Mouse (Mus musculus) MEL (cell line): ENCODE data around the gene Fam129a. TPM values are rescaled to one million over a fixed set of nuclear protein-coding genes. Genes with fewer than 3 reads are reported as not detected.

ENCODE experiments used
- DNase-seq: peaks from one replicate; pipeline ENCODE4 v3.0.0; 2011; ENCODE audit warnings: low read depth, low spot score
- H3K27ac ChIP-seq: 2 replicates; pipeline ENCODE4 v1.5.1; 2012; ENCODE audit warnings: low read depth, mild to moderate bottlenecking, control low read depth, low read length, moderate library complexity; ENCODE audit not compliant: control insufficient read depth
- H3K27me3 ChIP-seq, 2 experiments: fragments of 150-350 bp in 1 of 2; sonication (generic) in 1 of 2; 2 replicates each; pipeline ENCODE4 v1.6.1; 2012; ENCODE audit warnings: low read length in 2 of 2, mild to moderate bottlenecking in 2 of 2, improper control_type of control experiment in 1 of 2, moderate library complexity in 1 of 2; ENCODE audit not compliant: insufficient read depth in 2 of 2, control insufficient read depth in 1 of 2
- H3K36me3 ChIP-seq, 2 experiments: 2 replicates each; pipeline ENCODE4 v1.6.1; 2012 to 2014; ENCODE audit warnings: low read length in 2 of 2, improper control_type of control experiment in 1 of 2, inconsistent platforms in 1 of 2, mild to moderate bottlenecking in 1 of 2; ENCODE audit not compliant: insufficient read depth in 2 of 2, control insufficient read depth in 1 of 2
- H3K4me1 ChIP-seq, 2 experiments: fragments of 150-350 bp in 1 of 2; sonication (generic) in 1 of 2; 2 replicates each; pipeline ENCODE4 v1.6.1; 2012; ENCODE audit warnings: low read length in 2 of 2, improper control_type of control experiment in 1 of 2, mild to moderate bottlenecking in 1 of 2; ENCODE audit not compliant: insufficient read depth in 2 of 2, control insufficient read depth in 1 of 2
- H3K4me3 ChIP-seq, 2 experiments: fragments of 150-350 bp in 1 of 2; sonication (generic) in 1 of 2; 2 replicates each; pipeline ENCODE4 v1.5.1; 2012; ENCODE audit warnings: low read depth in 2 of 2, low read length in 2 of 2, mild to moderate bottlenecking in 2 of 2, moderate library complexity in 2 of 2, control low read depth in 1 of 2, improper control_type of control experiment in 1 of 2; ENCODE audit not compliant: control insufficient read depth in 1 of 2, insufficient read depth in 1 of 2
- H3K79me2 ChIP-seq: 2 replicates; pipeline ENCODE4 v1.6.1; 2012; ENCODE audit warnings: mild to moderate bottlenecking, low read length, moderate library complexity; ENCODE audit not compliant: control insufficient read depth, poor library complexity, insufficient read depth
- H3K9ac ChIP-seq: 2 replicates; pipeline ENCODE4 v1.6.1; 2012; ENCODE audit warnings: low read depth, mild to moderate bottlenecking, control low read depth, low read length, moderate library complexity; ENCODE audit not compliant: control insufficient read depth, poor library complexity, severe bottlenecking
- H3K9me3 ChIP-seq: fragments of 150-350 bp; sonication (generic); replicated peaks from 2 replicates; pipeline ENCODE4 v1.6.1; 2012; ENCODE audit warnings: mild to moderate bottlenecking, low read length, improper control_type of control experiment, moderate library complexity; ENCODE audit not compliant: insufficient read depth
- CHD1 ChIP-seq: IDR thresholded peaks from 2 replicates; pipeline ENCODE4 v1.6.1; 2012; ENCODE audit warnings: low read depth, mild to moderate bottlenecking, inconsistent platforms, low read length, improper control_type of control experiment
- CHD2 ChIP-seq: IDR thresholded peaks from 2 replicates; pipeline ENCODE4 v1.6.1; 2011; ENCODE audit warnings: low read length, improper control_type of control experiment
- E2F4 ChIP-seq: IDR thresholded peaks from 2 replicates; pipeline ENCODE4 v1.6.1; 2011; ENCODE audit warnings: low read depth, low read length, improper control_type of control experiment, borderline replicate concordance
- ELF1 ChIP-seq: IDR thresholded peaks from 2 replicates; pipeline ENCODE4 v1.6.1; 2014; ENCODE audit warnings: low read depth, mild to moderate bottlenecking, inconsistent platforms, low read length, improper control_type of control experiment, moderate library complexity
- EP300 ChIP-seq, 2 experiments: IDR thresholded peaks; 2 replicates each; pipeline ENCODE4 v1.6.1; 2011; ENCODE audit warnings: improper control_type of control experiment in 2 of 2, low read length in 2 of 2, low read depth in 1 of 2, mild to moderate bottlenecking in 1 of 2
- GATA1 ChIP-seq: IDR thresholded peaks from 2 replicates; pipeline ENCODE4 v1.6.1; 2011; ENCODE audit warnings: low read depth, low read length, improper control_type of control experiment
- HCFC1 ChIP-seq: IDR thresholded peaks from 2 replicates; pipeline ENCODE4 v1.6.1; 2012; ENCODE audit warnings: low read depth, mild to moderate bottlenecking, inconsistent platforms, low read length, improper control_type of control experiment, moderate library complexity
- KAT2A ChIP-seq: conservative IDR thresholded peaks from 2 replicates; pipeline ENCODE4 v1.6.1; 2012; ENCODE audit warnings: low read depth, low read length, improper control_type of control experiment, inconsistent platforms
- MAFK ChIP-seq: IDR thresholded peaks from 2 replicates; pipeline ENCODE4 v1.6.1; 2011; ENCODE audit warnings: low read depth, mild to moderate bottlenecking, low read length, improper control_type of control experiment, borderline replicate concordance
- MAX ChIP-seq: IDR thresholded peaks from 2 replicates; pipeline ENCODE4 v1.6.1; 2011; ENCODE audit warnings: low read length, improper control_type of control experiment
- MAZ ChIP-seq: IDR thresholded peaks from 2 replicates; pipeline ENCODE4 v1.6.1; 2012; ENCODE audit warnings: low read depth, mild to moderate bottlenecking, inconsistent platforms, low read length, improper control_type of control experiment
- MXI1 ChIP-seq: IDR thresholded peaks from 2 replicates; pipeline ENCODE4 v1.6.1; 2011; ENCODE audit warnings: mild to moderate bottlenecking, low read depth, low read length, improper control_type of control experiment
- MYB ChIP-seq: IDR thresholded peaks from 2 replicates; pipeline ENCODE4 v1.6.1; 2011; ENCODE audit warnings: mild to moderate bottlenecking, low read depth, low read length, improper control_type of control experiment
- MYC ChIP-seq: IDR thresholded peaks from 2 replicates; pipeline ENCODE4 v1.6.1; 2011; ENCODE audit warnings: low read depth, mild to moderate bottlenecking, low read length, improper control_type of control experiment, moderate library complexity
- NRF1 ChIP-seq: IDR thresholded peaks from 2 replicates; pipeline ENCODE4 v1.6.1; 2014; ENCODE audit warnings: low read depth, mild to moderate bottlenecking, inconsistent platforms, low read length, improper control_type of control experiment, moderate library complexity; ENCODE audit not compliant: poor library complexity, insufficient read depth, severe bottlenecking
- POLR2AphosphoS2 ChIP-seq: IDR thresholded peaks from 2 replicates; pipeline ENCODE4 v1.6.1; 2011; ENCODE audit warnings: low read length, improper control_type of control experiment
- RAD21 ChIP-seq: IDR thresholded peaks from 2 replicates; pipeline ENCODE4 v1.6.1; 2011; ENCODE audit warnings: mild to moderate bottlenecking, low read depth, low read length, improper control_type of control experiment
- RCOR1 ChIP-seq: IDR thresholded peaks from 2 replicates; pipeline ENCODE4 v1.6.1; 2012; ENCODE audit warnings: low read depth, mild to moderate bottlenecking, inconsistent platforms, low read length, improper control_type of control experiment
- SIN3A ChIP-seq: IDR thresholded peaks from 2 replicates; pipeline ENCODE4 v1.6.1; 2012; ENCODE audit warnings: low read length, improper control_type of control experiment, inconsistent platforms
- TAL1 ChIP-seq: IDR thresholded peaks from 2 replicates; pipeline ENCODE4 v1.6.1; 2012; ENCODE audit warnings: mild to moderate bottlenecking, inconsistent platforms, low read length, moderate library complexity, mixed read lengths
- TBP ChIP-seq: IDR thresholded peaks from 2 replicates; pipeline ENCODE4 v1.8.0; 2011; ENCODE audit warnings: low read depth, low read length, improper control_type of control experiment
- TCF12 ChIP-seq: IDR thresholded peaks from 2 replicates; pipeline ENCODE4 v1.6.1; 2014; ENCODE audit warnings: low read depth, mild to moderate bottlenecking, inconsistent platforms, low read length, improper control_type of control experiment, moderate library complexity
- USF2 ChIP-seq, 2 experiments: IDR thresholded peaks; 2 replicates each; pipeline ENCODE4 v1.6.1; 2011 to 2012; ENCODE audit warnings: improper control_type of control experiment in 2 of 2, low read length in 2 of 2, borderline replicate concordance in 1 of 2, inconsistent platforms in 1 of 2, low read depth in 1 of 2, mild to moderate bottlenecking in 1 of 2; ENCODE audit not compliant: insufficient read depth in 1 of 2
- ZKSCAN1 ChIP-seq: IDR thresholded peaks from 2 replicates; pipeline ENCODE4 v1.6.1; 2012; ENCODE audit warnings: low read depth, mild to moderate bottlenecking, inconsistent platforms, low read length, improper control_type of control experiment, moderate library complexity
- polyA plus RNA-seq, 2 experiments: library from polyadenylated mRNA; stranded (reverse) in 1 of 2; unstranded in 1 of 2; fragments of >175 nt in 1 of 2; fragments of >200 nt in 1 of 2; gene quantifications; 2 replicates each; pipeline versions ENCODE4 v1.2.1 to v1.2.4; 2012; ENCODE audit warnings: low replicate concordance in 2 of 2, low read depth in 1 of 2; ENCODE audit not compliant: insufficient read length in 2 of 2, insufficient read depth in 1 of 2, missing spikeins in 1 of 2
- total RNA-seq: library from RNA; depleted of rRNA; stranded (reverse); fragments of 300-350 nt; gene quantifications from 2 replicates; pipeline ENCODE4 v1.2.3, GENCODE M21; 2012

The Fam129a gene
- total and polyA plus RNA-seq, 3 experiments: 3.1 to 67.5 (median 8.8) TPM

- H3K79me2 ChIP-seq: no peaks in the 10 kb centered on the region
- TF ChIP-seq SIN3A (no peak), RAD21 (no peak), E2F4 (no peak), CHD2 (no peak), EP300 (IDR thresholded peaks at IDR 0.05; ENCODE audit: low read depth in 1 of 2, low read length in 2 of 2) (no peak), GATA1 (no peak), MYB (no peak), MAX (no peak), MYC (no peak), USF2 (IDR thresholded peaks at IDR 0.05; ENCODE audit: borderline replicate concordance in 1 of 2, insufficient read depth in 1 of 2, low read depth in 1 of 2, low read length in 2 of 2) (no peak), ZKSCAN1 (no peak), TBP (no peak), HCFC1 (no peak), MAFK (no peak), ELF1 (no peak)
- no peaks in the 10 kb centered on the region; a peak in 1 of 4 replicates for H3K36me3 ChIP-seq
- no peaks in the 10 kb centered on the region for H3K27me3 ChIP-seq
- H3K4me1 ChIP-seq: peaks cover 0 to 10% of the 10 kb centered on the region in 2 experiments; a peak in 2 of 4 replicates
- H3K27ac ChIP-seq: no peak overlapping the region
- DNase-seq: no peak
- H3K4me3 ChIP-seq: no peak overlapping the region
- no peak overlapping the region for H3K9ac ChIP-seq
- H3K9me3 ChIP-seq: no peaks in the 10 kb centered on the region
Observed at GRCm38 (mm10) chr1:151675684-151676083, 104.7 kb downstream of the Fam129a start.

- H3K4me3 ChIP-seq: no peak overlapping the region
- H3K27ac ChIP-seq: no peak overlapping the region
- no peaks in the 10 kb centered on the region for H3K9me3 ChIP-seq
- H3K27me3 ChIP-seq: no peaks in the 10 kb centered on the region
- DNase-seq: no peak
- H3K79me2 ChIP-seq: no peaks in the 10 kb centered on the region
- no peak for TF ChIP-seq TAL1
- no peak for TF ChIP-seq TCF12
- TF ChIP-seq CHD1: no peak
- no peak for TF ChIP-seq USF2 (IDR thresholded peaks at IDR 0.05; ENCODE audit: borderline replicate concordance in 1 of 2, insufficient read depth in 1 of 2, low read depth in 1 of 2, low read length in 2 of 2)
- no peak for TF ChIP-seq RCOR1
- no peak for TF ChIP-seq MAX
- TF ChIP-seq TBP: no peak
- TF ChIP-seq KAT2A: no peak
- no peak for TF ChIP-seq CHD2
- TF ChIP-seq MXI1: no peak
- TF ChIP-seq MAZ: no peak
- no peak for TF ChIP-seq POLR2AphosphoS2
- TF ChIP-seq EP300 (IDR thresholded peaks at IDR 0.05; ENCODE audit: low read depth in 1 of 2, low read length in 2 of 2): no peak
- no peak for TF ChIP-seq NRF1
- H3K36me3 ChIP-seq: peaks cover 0 to under 1% of the 10 kb centered on the region in 2 experiments; a peak in 3 of 4 replicates
- H3K4me1 ChIP-seq: peaks cover 0 to 10% of the 10 kb centered on the region in 2 experiments; a peak in 2 of 4 replicates
- no peak overlapping the region for H3K9ac ChIP-seq
Observed at GRCm38 (mm10) chr1:151677185-151677809, 106.3 kb downstream of the Fam129a start.
